ENCODE assay signal across 11 mouse cellular contexts in the genomic region with DNA sequence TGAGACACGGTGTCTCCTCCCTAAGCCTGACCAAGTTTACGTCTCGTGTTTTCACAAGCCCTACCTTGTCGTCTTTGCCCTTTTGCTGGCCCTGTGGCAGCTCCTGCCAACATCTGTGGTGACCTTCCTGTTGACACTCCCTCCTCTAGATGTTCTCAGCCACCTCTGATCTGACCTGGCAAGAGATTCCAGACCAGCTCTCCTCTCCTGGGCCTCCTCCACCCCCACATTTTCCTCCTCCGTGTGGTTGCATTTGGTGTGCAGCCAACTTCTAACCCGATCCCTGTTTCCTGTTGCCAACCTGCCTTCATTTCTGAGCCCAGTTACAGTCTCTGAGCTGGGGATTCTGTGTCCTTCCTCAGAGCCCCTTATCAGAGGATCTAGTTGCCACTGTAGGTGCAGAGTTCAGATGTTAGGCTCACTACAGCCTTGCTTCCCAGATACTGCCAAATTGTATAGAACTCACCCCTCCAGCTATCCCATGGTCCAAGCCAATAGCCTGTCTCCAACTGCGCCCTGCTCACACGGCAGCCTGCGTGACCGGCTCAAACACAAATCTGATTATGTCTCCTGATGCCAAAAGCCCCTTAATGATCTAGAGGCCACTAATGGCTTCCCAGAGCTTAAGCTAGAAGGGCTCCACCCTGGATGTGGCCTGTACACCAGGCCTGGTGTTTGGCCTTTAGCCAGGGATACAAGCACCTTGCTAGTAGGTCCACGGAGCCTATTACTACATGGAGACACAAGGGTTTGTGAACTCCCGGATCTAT. TPM values are rescaled to one million over a fixed set of nuclear protein-coding genes. Genes with fewer than 3 reads are reported as not detected.
A peak's percentile ranks its signal among the peaks of the same experiment; 100 is the strongest.
DNase-seq lines count a peak whose midpoint lies in the region; ATAC-seq lines count a peak whose summit lies in the region.
"Had no signal": no experiment of that assay in that cellular context is flagged by ENCODE, and none has a peak within 500 bp of the region (broad histone marks: within the 10 kb centered on the region; RNA-seq: fewer than 3 reads in every experiment).

No protein-coding gene starts in this region.

- H3K4me1 ChIP-seq in kidney, embryonic 14.5 days (ENCODE audit: control insufficient read depth, insufficient read depth, low read length): no peaks in the 10 kb centered on the region
- no peaks in the 10 kb centered on the region for H3K4me1 ChIP-seq in midbrain, embryonic 14.5 days (ENCODE audit: control insufficient read depth, insufficient read depth, low read length)
- H3K4me1 ChIP-seq in midbrain, embryonic 10.5 days: no peaks in the 10 kb centered on the region
- H3K4me1 ChIP-seq: embryonic facial prominence, embryonic 12.5 days had no signal

- no peak for ATAC-seq in kidney, embryonic 14.5 days (ENCODE audit: low FRiP score, low TSS enrichment)
- ATAC-seq in midbrain, embryonic 14.5 days (ENCODE audit: low FRiP score, low TSS enrichment): no peak
- ATAC-seq in cerebellum, adult (ENCODE audit: insufficient number of reproducible peaks, low FRiP score, low TSS enrichment): no peak
- ATAC-seq: Patski had no signal

- H3K36me3 ChIP-seq in kidney, embryonic 14.5 days (ENCODE audit: control insufficient read depth, insufficient read depth, low read length): peaks cover 77% of the 10 kb centered on the region
- peaks cover 98% of the 10 kb centered on the region for H3K36me3 ChIP-seq in midbrain, embryonic 14.5 days (ENCODE audit: control insufficient read depth, insufficient read depth, low read length)
- peaks cover 99% of the 10 kb centered on the region for H3K36me3 ChIP-seq in midbrain, embryonic 10.5 days

- H3K4me2 ChIP-seq in kidney, embryonic 14.5 days (replicated peaks; ENCODE audit: low read depth, low read length): no peak overlapping the region
- H3K4me2 ChIP-seq in midbrain, embryonic 14.5 days (ENCODE audit: low read length): no peak overlapping the region
- H3K4me2 ChIP-seq: embryonic facial prominence, embryonic 12.5 days had no signal

- 65% methylated on average over 12 of the region's 12 CpGs for WGBS in kidney, embryonic 14.5 days
- 89% methylated on average over 12 of the region's 12 CpGs for WGBS in midbrain, embryonic 14.5 days
- WGBS in midbrain, embryonic 10.5 days: 89% methylated on average over 12 of the region's 12 CpGs

- no peaks in the 10 kb centered on the region for H3K9me3 ChIP-seq in kidney, embryonic 14.5 days (ENCODE audit: control insufficient read depth, low read length)
- no peaks in the 10 kb centered on the region for H3K9me3 ChIP-seq in midbrain, embryonic 14.5 days (ENCODE audit: control insufficient read depth, low read length)
- H3K9me3 ChIP-seq in midbrain, embryonic 10.5 days (replicated peaks): no peaks in the 10 kb centered on the region
- H3K9me3 ChIP-seq: embryonic facial prominence, embryonic 12.5 days had no signal

- H3K27ac ChIP-seq in kidney, embryonic 14.5 days (ENCODE audit: low read depth, low read length): no peak overlapping the region
- H3K27ac ChIP-seq in midbrain, embryonic 14.5 days (replicated peaks; ENCODE audit: low read depth, low read length): no peak overlapping the region
- H3K27ac ChIP-seq in midbrain, embryonic 10.5 days (replicated peaks): no peak overlapping the region
- H3K27ac ChIP-seq: embryonic facial prominence, embryonic 12.5 days had no signal

- H3K4me3 ChIP-seq in kidney, embryonic 14.5 days (ENCODE audit: low read length): no peak overlapping the region
- H3K4me3 ChIP-seq in midbrain, embryonic 14.5 days (replicated peaks; ENCODE audit: low read depth, low read length): no peak overlapping the region
- H3K4me3 ChIP-seq in midbrain, embryonic 10.5 days: no peak overlapping the region
- H3K4me3 ChIP-seq: embryonic facial prominence, embryonic 12.5 days had no signal

- peak; percentile 79 for DNase-seq in kidney, adult 11 months
- peak; percentile 39 for DNase-seq in NIH3T3 (ENCODE audit: low read depth)
- DNase-seq in fat pad, adult 2 months (ENCODE audit: extremely low read depth, low read depth, low spot score): peak; percentile 76
- peak; percentile 68 for DNase-seq in lung, postnatal 36 days
- no peak for DNase-seq in midbrain, embryonic 14.5 days
- no peak for DNase-seq in midbrain, embryonic 10.5 days (ENCODE audit: low spot score)

- no peaks in the 10 kb centered on the region for H3K27me3 ChIP-seq in kidney, embryonic 14.5 days (ENCODE audit: control insufficient read depth, insufficient read depth, low read length)
- no peaks in the 10 kb centered on the region for H3K27me3 ChIP-seq in midbrain, embryonic 14.5 days (ENCODE audit: control insufficient read depth, insufficient read depth, low read length)
- no peaks in the 10 kb centered on the region for H3K27me3 ChIP-seq in midbrain, embryonic 10.5 days (ENCODE audit: low read depth, poor library complexity, severe bottlenecking)
- H3K27me3 ChIP-seq: embryonic facial prominence, embryonic 12.5 days; Patski had no signal

- H3K9ac ChIP-seq in kidney, embryonic 14.5 days (ENCODE audit: low read depth, low read length): no peak overlapping the region
- no peak overlapping the region for H3K9ac ChIP-seq in midbrain, embryonic 14.5 days (replicated peaks; ENCODE audit: low read length)
- H3K9ac ChIP-seq: embryonic facial prominence, embryonic 12.5 days had no signal

RNA-seq across cellular contexts. Expression of a gene that starts 11.9 kb away (rescaled TPM):
- 42.2 and 67.7 TPM in 2 replicates for polyA plus RNA-seq in kidney, embryonic 14.5 days (2014; fragmentation: Nextera tagmentation; extraction: Ambion mirVana)
- polyA plus RNA-seq in midbrain, embryonic 14.5 days (2014; fragmentation: Nextera tagmentation; extraction: Ambion mirVana): 47.5 and 51.1 TPM in 2 replicates
- polyA plus RNA-seq in midbrain, embryonic 10.5 days (2016; fragmentation: Nextera tagmentation; extraction: Ambion mirVana): 76.5 and 77.0 TPM in 2 replicates

RNA-seq across cellular contexts. Expression of a gene that starts 12.1 kb away (rescaled TPM):
- polyA plus RNA-seq in kidney, embryonic 14.5 days (2014; fragmentation: Nextera tagmentation; extraction: Ambion mirVana): 84.5 and 132 TPM in 2 replicates
- 95.5 and 103 TPM in 2 replicates for polyA plus RNA-seq in midbrain, embryonic 14.5 days (2014; fragmentation: Nextera tagmentation; extraction: Ambion mirVana)
- polyA plus RNA-seq in midbrain, embryonic 10.5 days (2016; fragmentation: Nextera tagmentation; extraction: Ambion mirVana): 94.0 and 97.3 TPM in 2 replicates

RNA-seq across cellular contexts. Expression of a gene that starts 16.1 kb away (rescaled TPM):
- polyA plus RNA-seq in kidney, embryonic 14.5 days (2014; fragmentation: Nextera tagmentation; extraction: Ambion mirVana): 0.96 and 1.0 TPM in 2 replicates
- polyA plus RNA-seq in midbrain, embryonic 14.5 days (2014; fragmentation: Nextera tagmentation; extraction: Ambion mirVana): 6.5 and 12.4 TPM in 2 replicates
- polyA plus RNA-seq in midbrain, embryonic 10.5 days (2016; fragmentation: Nextera tagmentation; extraction: Ambion mirVana): 0.22 and 0.27 TPM in 2 replicates
- polyA plus RNA-seq: Patski; spleen, adult 2 months had no signal

RNA-seq across cellular contexts. Expression of a gene that starts 21.5 kb away (rescaled TPM):
- 50.7 and 70.8 TPM in 2 replicates for polyA plus RNA-seq in kidney, embryonic 14.5 days (2014; fragmentation: Nextera tagmentation; extraction: Ambion mirVana)
- polyA plus RNA-seq in midbrain, embryonic 14.5 days (2014; fragmentation: Nextera tagmentation; extraction: Ambion mirVana): 21.3 and 26.6 TPM in 2 replicates
- 30.3 and 35.4 TPM in 2 replicates for polyA plus RNA-seq in midbrain, embryonic 10.5 days (2016; fragmentation: Nextera tagmentation; extraction: Ambion mirVana)

RNA-seq across cellular contexts. Expression of a gene that starts 22.1 kb away (rescaled TPM):
- polyA plus RNA-seq in kidney, embryonic 14.5 days (2014; fragmentation: Nextera tagmentation; extraction: Ambion mirVana): 14.1 and 18.1 TPM in 2 replicates
- 43.1 and 49.0 TPM in 2 replicates for polyA plus RNA-seq in midbrain, embryonic 14.5 days (2014; fragmentation: Nextera tagmentation; extraction: Ambion mirVana)
- polyA plus RNA-seq in midbrain, embryonic 10.5 days (2016; fragmentation: Nextera tagmentation; extraction: Ambion mirVana): 10.4 and 14.3 TPM in 2 replicates

Comparison
In these comparisons a context has a peak if more than half of its experiments do, and no peak if none do; other contexts are left out.
1. DNase-seq: peak in kidney, adult 11 months (single experiment), NIH3T3 (single experiment), fat pad, adult 2 months (single experiment) and lung, postnatal 36 days (single experiment); none in midbrain, embryonic 14.5 days (single experiment) and midbrain, embryonic 10.5 days (single experiment).